Mouse (Mus musculus): ENCODE measurements around the gene Casz1. TPM values are rescaled to one million over a fixed set of nuclear protein-coding genes. Genes with fewer than 3 reads are reported as not detected.

The Casz1 gene
- total RNA-seq, 2 experiments from 2014 or later: 39.3 to 42.0 TPM

DNA sequence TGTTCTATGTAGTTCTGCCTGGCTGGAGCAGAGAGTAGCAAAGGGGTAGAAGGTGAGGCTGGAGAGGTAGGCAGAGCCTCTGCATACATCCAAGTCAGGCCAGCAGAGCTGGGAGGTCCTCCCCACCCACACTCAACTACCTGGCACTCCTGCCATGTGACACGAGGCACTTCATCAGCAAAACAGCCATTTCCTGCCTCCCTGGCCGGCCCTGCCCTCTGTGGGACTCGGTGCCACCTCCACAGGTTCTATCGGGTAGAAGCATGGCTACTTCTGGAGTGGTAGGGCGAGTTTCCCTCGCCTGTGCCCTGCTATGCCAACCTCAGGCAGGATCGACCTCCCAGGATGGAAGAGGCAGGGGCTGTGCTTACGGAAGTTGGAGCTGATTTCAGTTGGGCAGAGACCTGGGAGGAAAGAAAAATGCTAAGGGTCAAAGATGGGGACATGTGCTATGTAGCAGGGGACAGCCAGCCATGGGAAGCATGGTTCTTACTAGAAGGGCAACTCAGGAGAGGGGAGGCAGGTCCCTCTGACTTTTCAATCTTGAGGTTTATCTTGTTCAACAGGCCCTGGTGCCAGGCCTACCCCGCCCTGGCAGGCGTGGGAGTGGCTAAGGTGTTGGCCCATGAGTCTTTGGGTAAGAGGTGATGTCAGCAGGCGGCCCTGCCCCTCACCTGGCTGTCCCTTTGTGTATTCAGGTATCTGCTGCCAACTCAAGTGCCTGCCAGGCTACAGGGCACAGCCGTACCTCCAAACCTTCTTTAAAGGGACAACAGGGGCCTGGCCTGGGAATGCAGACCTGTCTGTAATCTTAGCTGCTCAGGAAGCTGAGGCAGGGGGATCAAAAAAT is 6.5 kb upstream of the Casz1 start:
- DNase-seq: no peak

DNA sequence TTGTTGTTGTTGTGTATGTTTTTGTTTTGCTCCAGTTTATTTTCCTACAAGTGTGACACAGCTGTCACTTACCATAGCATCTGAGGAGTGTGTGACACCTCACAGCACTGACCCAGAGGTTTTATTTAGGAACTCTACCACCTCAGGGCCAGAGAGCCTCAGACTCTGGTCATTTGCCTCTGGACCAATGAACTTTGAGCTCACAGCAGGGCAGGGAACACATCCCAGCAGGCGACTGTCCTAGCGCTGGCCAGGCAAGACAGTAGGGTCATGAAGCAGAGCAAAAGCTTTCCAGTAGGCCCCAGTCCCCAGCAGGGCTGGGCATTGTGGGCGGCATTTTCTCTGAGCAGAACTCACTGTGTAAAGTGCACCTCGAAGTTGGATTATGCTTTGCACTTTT is 1.2 kb upstream of the Casz1 start:
- no peak for DNase-seq

DNA sequence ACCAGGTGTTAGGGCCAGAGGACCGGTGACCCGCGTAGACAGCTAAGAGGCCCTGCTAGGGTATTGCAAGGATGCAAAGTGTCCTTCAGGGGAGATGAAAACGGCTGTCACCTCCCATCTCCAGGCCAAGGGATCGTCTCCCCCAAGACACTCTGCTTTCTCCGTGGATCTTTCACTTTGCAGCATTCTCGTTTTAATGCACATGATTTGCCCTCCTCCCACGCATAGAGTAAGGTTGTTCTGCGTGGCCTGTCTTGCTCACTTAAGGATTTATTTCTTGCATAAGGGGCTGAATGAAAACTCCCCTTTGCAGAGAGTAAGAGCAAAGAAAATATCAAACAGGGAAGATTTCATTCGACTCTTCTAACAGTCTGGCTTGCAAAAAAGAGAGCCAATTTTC is 593 bp upstream of the Casz1 start:
- DNase-seq: no peak

DNA sequence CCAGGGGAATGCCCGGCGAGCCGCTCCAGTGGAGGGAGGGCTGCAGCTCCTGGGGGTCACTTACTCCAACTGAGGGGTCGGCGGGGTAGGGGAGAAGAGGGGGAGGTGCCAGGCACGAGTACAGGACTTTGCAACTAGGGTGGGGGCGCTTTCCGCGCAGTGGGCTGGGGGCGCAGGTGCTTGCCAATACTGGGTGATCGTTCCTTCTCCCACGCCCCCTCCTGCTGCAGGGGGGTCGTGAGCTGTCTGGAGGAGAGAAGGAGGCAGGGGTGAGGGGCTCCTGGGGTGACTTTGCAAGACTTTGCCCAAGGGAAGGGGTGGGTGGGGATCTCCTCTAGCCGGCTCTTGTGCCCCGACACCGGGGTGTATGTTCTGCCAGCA is 541 bp downstream of the Casz1 start:
- DNase-seq: no peak

DNA sequence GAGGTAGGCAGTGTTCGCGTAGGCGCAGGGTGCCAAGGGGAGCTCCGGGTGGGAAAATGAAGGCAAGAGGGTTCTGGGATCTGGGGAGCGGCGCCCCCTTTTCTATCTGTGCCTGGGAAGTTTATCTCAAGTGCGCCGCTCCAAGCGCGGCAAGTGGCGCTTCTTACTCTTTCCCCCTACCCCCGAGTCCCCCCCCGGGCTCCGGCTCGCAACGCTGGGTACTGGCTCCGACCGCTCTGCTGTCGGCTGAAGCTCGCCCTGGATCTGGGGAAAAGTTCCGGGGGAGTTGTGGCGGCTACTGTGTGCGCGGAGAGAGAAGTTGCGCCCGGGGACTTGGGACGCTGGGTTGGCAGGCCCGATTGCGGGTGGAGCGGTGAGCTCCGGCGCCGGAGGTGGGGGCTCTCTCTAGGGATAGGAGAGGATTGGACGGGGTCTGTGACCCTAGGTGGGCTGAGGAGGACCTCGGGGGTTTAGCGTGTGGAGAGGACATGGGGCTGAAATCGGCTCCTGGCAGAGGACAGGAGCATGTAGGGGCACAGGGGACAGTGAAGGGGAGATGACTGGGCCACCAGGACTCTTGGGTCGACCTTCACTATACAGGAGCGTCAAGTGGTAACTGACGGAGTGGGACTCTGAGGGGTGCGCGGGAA is 1.1 kb downstream of the Casz1 start:
- peak; percentile 51 for DNase-seq

DNA sequence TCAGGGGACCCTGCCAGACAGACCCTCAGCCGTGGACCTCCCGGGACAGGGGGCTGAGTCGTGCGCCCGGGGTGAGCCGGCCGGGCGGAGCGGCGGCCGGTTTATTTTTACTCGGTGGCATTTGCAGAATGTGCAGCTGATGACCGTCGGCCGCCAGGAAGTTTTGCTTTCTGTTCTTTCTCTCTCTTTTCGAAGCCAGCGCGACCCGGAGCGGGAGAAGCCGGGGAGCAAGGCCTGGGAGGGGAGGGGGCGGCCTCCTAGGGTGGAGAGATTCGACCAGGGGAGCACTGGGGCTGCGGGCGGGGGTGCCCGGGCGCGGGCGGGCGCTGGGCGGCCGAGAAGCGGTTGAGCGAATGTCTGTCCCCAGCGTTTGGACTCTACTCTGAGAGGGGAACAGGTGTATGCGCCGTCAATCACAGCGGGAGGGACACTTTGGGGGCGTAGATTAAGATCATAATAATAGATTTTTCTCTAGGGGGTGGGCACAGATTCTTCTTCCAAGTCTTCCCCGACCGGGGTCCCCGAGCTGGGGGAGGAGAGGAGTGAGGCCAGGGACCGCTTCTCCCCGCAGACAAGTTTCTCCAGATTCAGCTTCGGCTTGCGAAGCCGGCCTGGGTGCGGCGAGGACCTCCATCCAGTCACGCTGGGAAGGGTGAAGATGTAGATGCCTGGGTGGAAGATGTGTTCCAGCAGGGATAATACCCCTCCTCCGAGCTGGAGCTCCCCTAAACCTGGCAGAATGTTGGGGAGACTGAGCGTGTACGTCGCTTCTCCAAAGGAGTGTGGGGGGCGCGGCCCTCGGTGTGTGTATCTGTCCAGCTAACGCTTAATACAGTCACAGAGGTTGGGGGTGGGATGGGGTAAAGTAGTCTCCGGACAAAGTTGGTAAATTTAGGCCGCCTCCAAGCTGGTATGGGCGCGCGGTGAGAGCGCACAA is 1.9 kb downstream of the Casz1 start:
- DNase-seq: peak; percentile 62

DNA sequence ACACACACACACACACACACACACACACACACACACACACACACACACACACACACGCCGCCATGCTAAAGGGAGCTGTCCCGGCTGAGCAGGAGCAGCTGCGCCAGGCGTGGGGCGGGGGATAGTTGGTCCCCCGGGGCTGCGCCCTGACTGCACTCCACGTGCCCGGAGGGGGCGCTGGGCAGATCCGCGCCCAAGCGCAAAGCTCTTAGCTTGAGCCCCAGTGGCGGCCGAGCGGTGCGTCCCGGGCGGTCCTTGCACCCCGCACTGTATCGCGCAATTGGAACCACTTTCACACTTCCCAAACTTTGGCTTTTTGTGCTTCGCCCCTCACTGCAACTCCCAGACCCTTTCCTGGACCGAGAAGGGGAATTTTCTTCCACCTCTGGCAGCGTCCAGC is 2.6 kb downstream of the Casz1 start:
- peak; percentile 74 for DNase-seq

DNA sequence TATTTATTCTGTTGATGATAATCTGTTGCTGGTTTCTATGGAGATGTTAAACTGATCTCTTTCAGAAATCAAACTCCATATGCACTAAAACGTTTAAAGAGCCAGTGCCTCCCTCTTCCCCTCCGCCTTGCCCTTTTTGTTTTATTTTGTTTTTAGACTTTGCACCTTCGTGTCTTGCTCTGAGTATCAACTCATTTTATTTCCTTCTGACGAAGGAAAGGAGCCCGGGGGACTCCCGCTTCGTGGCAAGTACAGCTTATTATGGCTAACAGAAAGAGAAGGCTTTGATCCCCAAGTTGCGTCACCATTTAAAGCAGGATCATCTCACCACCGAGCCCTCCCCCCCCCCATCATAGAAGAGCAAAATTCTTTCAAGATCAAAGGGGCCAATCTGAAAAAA is 3.2 kb downstream of the Casz1 start:
- DNase-seq: no peak

DNA sequence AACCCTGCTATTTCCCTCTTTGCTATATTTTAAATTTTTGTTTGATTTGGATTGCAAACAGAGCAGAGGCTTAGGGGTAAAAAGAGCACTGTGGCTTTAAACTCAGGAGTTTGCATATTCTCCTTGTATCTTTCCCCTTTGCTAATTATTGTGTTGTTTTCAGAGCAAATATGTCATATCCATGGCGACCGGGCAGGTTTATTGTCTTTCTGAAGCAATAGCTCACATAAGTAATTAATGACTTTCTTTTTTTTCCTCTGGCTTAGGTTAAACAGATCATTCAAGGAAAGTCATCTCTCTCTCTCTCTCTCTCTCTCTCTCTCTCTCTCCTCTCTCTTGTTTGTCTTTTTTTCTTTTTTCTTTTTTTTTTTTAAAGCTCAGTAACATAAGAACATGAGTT is 4.6 kb downstream of the Casz1 start:
- DNase-seq: no peak

DNA sequence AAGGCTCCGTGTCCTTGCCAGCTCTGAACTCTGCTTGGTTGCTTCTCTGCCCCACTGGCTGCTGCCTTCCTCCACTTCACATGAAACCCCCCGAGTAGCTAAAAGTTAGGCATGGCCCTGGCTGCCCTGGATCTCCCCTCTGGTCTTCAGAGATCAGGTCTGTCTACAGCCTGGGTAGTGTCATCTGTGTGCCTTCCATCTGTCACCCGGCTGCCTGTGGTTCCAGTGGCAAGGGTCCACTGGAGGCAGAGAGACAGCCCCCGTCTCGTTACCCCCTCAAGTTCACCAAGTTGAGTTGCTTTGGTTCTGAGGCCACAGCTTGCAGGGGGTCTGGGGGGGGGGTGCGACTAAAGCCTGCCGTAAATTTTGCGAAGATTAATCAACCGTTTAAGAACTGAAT is 6.5 kb downstream of the Casz1 start:
- no peak for DNase-seq

DNA sequence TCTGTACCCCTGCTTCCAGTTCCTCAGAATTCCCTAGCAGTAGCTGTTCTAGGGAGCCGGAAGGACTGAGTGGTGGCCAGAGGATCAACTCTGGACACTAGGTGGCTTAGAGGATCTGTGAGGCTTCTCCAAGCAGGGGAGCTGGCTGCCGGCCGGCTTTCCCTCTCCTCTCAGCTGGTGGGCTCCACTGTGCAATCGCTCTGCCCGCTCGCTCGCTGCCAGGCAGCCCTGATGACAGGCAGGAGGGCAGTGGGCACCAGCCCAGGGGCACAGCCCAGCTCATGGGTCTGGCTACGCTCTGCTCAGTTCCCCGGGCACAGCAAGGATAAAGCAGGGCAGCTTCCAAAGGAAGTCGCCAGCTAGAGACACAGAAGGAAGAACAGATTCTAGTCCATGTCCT is 7.7 kb downstream of the Casz1 start:
- peak; percentile 65 for DNase-seq

DNA sequence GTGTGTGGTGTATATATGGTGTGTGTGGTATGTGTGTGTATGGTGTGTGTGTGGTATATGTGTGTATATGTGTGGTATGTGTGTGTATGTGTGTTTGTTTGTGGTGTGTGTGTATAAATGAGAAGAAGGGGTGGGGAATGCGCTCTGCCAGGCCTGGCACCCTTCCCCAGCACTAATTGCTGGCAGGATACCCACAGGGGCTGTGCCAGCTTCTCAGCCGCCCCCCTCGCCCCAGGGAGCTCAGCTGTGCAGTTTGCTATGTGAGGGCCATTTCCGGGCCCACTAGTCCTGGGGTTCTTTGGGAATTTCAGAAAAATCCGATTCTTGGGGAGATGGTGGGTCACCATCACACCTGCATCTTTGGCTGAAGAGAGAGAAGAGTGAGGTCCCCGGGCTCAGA is 9.0 kb downstream of the Casz1 start:
- DNase-seq: no peak

DNA sequence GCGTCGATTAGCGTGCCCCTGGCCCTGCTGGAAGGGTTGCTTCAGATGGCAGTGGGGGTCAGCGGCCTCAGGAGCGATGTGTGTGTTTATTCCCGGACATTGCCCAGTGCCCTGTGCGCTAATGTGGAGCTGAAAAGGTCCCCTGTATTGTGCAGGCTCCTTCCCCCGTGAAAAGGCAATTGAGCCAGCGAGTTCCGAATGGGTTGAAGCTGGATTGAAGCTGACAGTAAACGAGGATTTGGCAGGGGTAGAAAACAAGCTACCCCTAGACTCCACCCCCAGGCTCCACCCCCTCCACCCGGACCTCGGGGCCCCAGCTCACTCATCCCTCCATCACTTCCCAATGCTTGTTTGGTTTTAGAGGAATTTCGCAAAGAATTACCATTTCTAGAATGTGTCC is 12.3 kb downstream of the Casz1 start:
- DNase-seq: no peak

DNA sequence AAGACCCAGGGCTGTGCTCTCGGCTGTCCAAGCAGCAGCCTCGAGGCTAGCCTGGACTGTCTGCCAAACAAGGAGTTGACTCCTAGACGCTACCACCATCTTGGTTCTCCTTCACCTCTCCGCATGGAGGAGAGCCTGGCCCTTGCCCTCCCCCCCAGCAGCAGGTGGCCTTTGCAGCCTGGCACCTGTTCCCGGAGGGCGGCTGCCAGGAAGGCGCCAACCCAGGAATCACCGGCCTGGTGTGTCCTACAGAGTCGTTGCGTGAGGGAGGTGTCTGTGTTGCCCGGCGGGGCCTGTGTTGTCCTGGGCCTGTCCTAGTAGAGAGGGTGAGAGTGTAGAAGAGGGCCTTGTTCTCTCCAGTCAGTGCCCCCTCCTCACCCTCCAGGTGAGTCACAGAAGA is 13.9 kb downstream of the Casz1 start:
- DNase-seq: peak; percentile 48

DNA sequence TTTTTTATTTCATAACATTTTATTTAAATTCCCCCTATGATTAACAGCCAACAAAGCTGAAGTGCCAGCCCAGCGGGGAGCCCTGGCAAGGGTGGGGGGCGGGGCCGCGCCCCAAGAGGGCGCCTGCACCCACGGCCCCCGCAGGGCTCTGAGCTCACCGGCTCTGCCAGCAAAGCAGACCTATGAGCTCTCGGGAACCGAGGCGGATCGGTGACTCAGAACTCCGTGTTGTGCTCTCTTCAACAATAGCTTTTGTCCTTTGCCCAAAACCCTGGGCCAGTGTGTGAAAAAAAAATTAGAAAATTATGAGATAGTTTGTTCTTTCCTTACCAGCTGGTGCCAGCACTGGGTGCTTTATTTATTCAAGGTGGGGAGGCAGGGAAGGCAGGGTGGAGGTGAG is 15.9 kb downstream of the Casz1 start:
- no peak for DNase-seq

DNA sequence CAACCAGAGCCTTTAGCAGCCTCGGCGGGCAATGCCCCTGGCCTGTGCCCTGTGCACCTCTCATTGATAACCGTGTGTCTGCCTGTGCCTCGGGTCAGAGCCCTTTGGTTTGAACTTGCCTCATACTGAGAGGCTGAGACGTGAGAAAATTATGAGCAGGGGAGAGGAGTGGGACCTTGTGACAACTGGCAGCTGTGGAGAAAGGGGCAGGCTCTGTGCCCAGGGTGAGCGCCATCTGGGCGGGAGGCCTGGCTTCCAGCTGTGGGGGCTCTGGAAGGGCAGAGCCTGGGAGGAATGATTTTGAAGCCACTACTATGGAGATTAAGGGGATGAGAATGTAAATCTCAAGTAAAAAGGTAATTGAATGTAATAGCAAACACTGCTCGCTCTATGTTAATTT is 19.1 kb downstream of the Casz1 start:
- no peak for DNase-seq

DNA sequence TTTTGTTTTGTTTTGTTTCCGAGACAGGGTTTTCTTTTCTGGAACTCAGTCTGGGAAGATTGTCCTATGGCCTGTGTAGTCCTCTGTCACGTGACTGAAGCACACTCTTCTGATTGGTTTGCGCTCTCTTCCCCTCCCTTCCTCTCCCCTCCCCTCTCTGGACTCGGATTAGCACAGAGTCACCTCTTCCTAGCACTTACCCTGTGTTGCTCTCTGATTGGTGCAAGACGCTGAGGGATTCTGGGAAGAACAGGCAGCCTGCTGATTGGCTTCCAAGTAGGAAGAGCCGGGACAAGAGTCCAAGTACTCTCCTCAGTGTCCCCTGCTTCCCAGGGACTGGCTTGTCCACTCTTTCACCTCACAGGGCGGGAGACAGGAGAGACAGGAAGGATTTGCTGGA is 26.1 kb downstream of the Casz1 start:
- no peak for DNase-seq

DNA sequence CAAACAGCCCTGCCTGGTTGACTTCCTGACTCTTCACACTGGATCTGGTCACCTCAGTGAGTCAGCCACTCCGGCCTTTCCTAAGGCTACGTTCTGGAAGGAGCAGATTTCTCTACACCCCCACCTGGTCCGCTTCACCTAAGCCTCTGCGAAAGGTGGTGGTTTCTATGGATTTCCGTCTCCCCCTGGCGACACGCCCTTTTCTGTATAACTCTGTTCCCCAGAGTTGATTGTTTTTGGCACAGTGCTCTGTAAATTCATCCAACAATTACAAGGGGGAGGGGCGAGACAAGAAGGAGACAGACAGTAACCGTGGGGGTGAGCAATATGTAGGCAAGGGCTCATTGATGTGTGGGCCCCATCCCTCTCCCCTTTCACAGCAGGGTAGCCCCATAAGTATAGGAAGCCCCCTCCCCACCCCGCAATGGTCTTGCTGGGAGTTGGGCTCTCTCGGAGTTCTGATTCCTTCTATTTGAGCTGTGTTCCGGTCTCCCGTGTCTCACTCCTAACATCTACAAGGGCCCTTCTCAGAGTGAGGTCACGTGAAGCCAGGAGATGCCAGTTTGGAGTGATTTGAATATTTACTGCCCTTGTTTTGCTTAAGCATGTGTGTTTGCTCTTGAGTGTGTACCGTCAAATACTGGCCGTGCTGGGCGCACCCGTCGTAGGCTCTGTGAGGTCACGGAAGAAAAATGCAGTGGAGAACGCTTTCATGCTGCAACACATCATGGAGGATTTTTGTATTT is 29.2 kb downstream of the Casz1 start:
- DNase-seq: no peak

DNA sequence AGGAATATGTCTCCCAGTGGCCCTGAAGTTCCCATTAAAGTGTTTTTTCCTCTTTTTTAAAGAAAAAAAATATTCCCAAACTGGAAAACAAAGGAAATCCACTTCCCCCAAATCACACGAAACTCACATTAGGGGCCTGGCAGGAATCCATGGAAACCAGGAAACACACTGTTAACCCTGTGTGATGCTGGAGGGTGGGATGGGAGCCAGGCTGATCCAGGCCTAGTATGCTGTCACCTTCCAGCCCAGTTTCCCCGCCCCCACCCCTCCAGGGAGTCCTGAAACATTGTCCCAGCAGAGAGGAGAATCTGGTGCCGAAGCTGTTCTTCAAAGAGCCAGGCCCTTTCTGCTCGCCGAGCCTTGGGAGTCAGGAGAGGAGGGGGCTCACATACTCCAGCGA is 32.2 kb downstream of the Casz1 start:
- DNase-seq: no peak

DNA sequence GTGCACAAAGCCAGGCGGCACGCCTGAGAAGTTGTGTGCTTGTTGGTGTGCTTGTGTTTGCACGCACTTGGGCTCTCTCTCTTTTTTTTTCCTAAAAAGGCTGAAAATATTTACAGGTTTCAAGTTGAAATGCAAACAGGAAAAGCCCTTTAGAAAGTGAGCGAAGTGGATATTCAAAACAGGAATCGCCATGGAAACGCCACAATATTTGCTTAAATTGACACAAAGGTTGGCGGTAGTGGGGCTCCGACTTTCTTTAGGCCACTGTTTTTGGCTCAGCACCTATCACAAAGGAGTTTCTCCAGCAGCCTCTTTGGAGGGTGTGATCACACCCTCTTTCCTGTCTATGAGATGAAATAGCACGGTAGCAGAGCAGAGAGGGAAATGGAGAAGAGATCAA is 32.8 kb downstream of the Casz1 start:
- no peak for DNase-seq

DNA sequence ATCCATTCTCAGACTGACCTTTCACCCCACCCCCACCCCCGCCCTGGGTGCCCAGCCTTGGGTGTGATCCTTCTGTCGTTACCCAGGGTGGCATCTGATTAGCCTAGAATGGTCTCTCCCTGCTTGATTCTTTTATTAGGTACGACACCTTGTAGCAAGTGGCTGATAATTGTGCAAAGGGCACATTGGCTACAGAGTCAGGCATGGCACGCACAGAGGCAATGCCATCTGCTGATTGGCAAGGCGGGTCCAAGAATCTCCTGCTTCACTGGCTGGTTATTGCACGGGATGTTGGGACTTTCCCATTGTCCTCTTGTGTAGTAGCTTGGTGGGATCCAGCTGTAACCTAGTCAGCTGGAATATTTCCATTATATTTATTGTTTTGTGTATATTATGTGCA is 33.4 kb downstream of the Casz1 start:
- DNase-seq: no peak

DNA sequence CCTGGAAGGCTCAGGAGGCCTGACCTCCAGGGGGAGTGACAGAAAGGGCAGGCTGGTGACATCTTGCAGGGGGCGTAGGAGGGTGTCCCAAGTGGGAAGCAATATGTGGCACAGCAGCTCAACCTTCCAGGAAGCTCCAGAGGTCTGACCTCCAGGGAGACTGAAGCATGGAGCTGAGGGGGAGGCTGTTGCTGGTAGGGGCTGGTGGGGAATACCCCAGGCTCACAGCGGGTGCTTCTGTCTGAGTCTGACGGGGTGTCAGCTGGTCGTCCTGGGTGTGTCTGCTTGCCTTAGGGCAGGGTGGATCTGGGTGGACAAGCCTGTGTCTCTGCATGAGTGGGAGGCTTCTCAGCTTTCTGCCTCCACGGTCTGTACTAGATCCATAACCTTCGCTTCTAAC is 38.1 kb downstream of the Casz1 start:
- DNase-seq: no peak
